Mouse (Mus musculus) pancreas, adult 10 weeks (tissue): ENCODE results near the gene Dydc2. TPM values are rescaled to one million over a fixed set of nuclear protein-coding genes. Genes with fewer than 3 reads are reported as not detected.

Experiments
- polyA plus RNA-seq: library from polyadenylated mRNA; stranded (reverse); fragments of 350-450 nt; fragmentation: Illumina TruSeq; extraction: RNeasy Lipid Tissue Mini Kit (QIAGEN cat#74804); gene quantifications from one replicate; pipeline ENCODE4 v1.2.3, GENCODE M21; 2015; ENCODE audit warnings: low read depth, low replicate concordance; ENCODE audit not compliant: insufficient read depth

Gene Dydc2
- not detected for polyA plus RNA-seq

GRCm38 (mm10) chr14:41069108-41069507 is at the start of gene Dydc2:
Gene Dydc2, minus strand, starts transcription at chr14:41069208.

DNA sequence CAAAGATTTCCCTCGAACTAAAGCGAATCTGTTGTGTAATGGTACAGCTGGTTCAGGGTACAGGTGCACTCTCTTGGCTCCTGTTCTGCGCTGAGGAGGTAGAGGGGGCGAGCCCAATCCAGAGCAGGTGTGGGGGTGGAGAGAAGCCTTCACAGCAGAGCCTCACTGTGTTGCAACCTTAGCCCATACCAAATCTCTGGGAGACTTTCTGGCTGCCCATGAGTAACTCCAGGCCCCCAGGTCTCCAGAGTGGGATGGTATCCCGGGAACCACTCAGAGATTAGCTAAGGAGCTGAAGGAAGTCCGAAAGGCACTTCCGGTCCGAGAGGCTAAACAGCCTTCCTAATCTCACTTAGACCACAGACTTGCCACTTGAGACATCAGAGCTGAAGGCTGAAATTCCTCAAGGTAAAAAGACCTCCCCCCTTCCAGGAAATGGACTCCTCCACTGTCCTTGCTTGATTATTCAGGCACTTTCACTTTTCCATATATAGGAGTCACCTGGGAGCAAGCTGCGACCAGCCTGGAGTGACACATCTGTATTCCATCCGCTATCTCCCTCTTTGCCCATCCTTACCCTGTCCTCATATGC is 35.9 kb upstream of the Dydc2 start, which contains the start of gene Mat1a:
Gene Mat1a, plus strand, starts transcription at position 183 of the 592 bp plus-strand sequence.

GRCm38 (mm10) chr14:41072229-41072943 is 3.4 kb upstream of the Dydc2 start, which contains the start of gene Dydc1:
Gene Dydc1, plus strand, starts transcription at chr14:41072911.

GRCm38 (mm10) chr14:41013630-41014613 is 55.1 kb downstream of the Dydc2 start, which contains the start of gene Fam213a:
Gene Fam213a, minus strand, starts transcription at chr14:41013788.

Other genes with a start within 250 kb of the Dydc2 start
- gene Sh2d4b, start 175.9 kb downstream of the Dydc2 start, polyA plus RNA-seq, result 1.0 TPM
- gene Tspan14, start 102.4 kb downstream of the Dydc2 start, polyA plus RNA-seq, result 8.7 TPM
- 7.9 TPM for gene Fam213a, start 55.4 kb downstream of the Dydc2 start, polyA plus RNA-seq
- not detected for gene Dydc1, start 3.7 kb upstream of the Dydc2 start, polyA plus RNA-seq
- gene Mat1a, start 35.8 kb upstream of the Dydc2 start, polyA plus RNA-seq, result 11.7 TPM
- 1.6 TPM for gene Sftpa1, start 62.6 kb upstream of the Dydc2 start, polyA plus RNA-seq
- gene Mbl1, start 82.2 kb upstream of the Dydc2 start, polyA plus RNA-seq, result not detected
- gene Sftpd, start 115.9 kb upstream of the Dydc2 start, polyA plus RNA-seq, result 1.3 TPM
- not detected for gene Gm2832, start 209.6 kb upstream of the Dydc2 start, polyA plus RNA-seq